Mouse (Mus musculus) brown adipose tissue, adult 24 weeks (tissue): Measurements from ENCODE around the gene Lztfl1. TPM values are rescaled to one million over a fixed set of nuclear protein-coding genes. Genes with fewer than 3 reads are reported as not detected.
"Not testable (repeated sequence)": the region's sequence is repeated elsewhere in the genome, so short reads cannot be mapped to it uniquely, and the experiment has no call there.

Experiments
- H3K27ac ChIP-seq: fragments of 200-500 bp; replicated peaks from 2 replicates; pipeline ENCODE4 v1.5.1; 2012; ENCODE audit warnings: low read depth, mild to moderate bottlenecking, low read length
- H3K4me1 ChIP-seq: fragments of 200-500 bp; 2 replicates; pipeline ENCODE4 v1.6.1; 2012; ENCODE audit warnings: low read length, mixed read lengths; ENCODE audit not compliant: control insufficient read depth, insufficient read depth, insufficient read length
- H3K4me3 ChIP-seq: fragments of 200-500 bp; 2 replicates; pipeline ENCODE4 v1.5.1; 2012; ENCODE audit warnings: low read depth, mild to moderate bottlenecking, low read length, moderate library complexity; ENCODE audit not compliant: insufficient read depth
- polyA plus RNA-seq: library from polyadenylated mRNA; stranded (reverse); fragments of >200 nt; gene quantifications from 2 replicates; pipeline ENCODE4 v1.2.4, GENCODE M21; 2012; ENCODE audit not compliant: missing spikeins, insufficient read depth, insufficient read length

Lztfl1 gene
- polyA plus RNA-seq, 1 experiment, result 28.3 TPM

DNA sequence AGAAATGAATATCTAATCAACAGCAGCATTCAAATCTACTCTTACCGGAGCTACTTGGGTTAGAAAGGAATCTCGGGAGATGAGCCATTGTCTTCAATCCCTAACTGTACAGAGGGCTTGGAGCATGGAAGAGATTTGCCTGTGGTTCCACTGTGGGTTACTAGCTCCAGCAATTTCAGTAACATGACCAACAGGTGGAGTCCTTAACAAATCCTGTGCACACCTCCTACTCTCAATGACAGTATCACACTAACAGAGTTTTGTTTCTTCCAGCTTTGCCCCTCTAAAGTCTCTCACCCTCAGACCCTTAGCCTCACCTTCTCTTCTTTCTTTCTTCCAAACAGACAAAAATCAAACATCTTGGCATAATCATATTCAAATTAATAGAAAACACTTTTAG, 4.4 kb downstream of the Lztfl1 start:
- no peak overlapping the region for H3K4me3 ChIP-seq
- H3K4me1 ChIP-seq, result no peaks in the 10 kb centered on the region
- H3K27ac ChIP-seq, result no peak overlapping the region

DNA sequence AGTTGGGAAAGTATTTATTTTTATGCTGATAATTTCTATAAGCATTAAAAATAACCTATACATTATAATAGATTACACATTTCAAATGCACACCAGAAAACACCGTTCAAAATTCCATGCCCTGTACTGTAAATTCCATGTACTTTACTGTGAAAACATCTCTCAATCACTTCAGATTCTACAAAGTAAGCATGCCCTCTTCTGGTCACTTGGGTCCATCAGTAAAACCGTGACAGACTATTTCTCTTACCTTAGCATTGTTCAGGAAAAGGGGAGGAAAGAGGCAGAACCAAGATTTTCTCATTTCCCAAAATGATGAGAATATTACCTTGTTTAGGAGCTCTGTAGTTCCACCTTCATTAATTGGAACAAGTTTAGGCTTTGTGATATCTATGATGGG, 8.3 kb downstream of the Lztfl1 start:
- H3K27ac ChIP-seq, result no peak overlapping the region
- H3K4me3 ChIP-seq, result no peak overlapping the region
- H3K4me1 ChIP-seq, result no peaks in the 10 kb centered on the region

DNA sequence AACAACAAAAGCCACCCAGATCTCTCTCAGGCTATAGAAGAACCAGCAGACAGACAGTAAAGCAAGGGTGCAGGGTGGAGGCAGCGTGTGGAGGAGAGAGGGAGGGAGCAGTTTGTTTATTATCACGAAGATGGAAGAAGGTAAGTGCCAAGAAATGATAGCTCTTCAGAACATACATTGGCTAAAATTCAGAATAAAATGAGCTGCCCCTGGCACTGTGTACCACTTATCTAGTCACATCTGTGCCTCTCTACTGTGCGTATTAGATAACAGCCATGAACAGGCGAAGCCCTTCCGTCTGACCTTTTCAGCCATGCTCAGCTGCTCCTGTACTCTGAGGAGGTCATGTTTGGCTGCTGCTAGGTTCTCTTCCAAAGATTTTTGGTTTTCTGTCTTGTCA, 15.7 kb downstream of the Lztfl1 start:
- no peak overlapping the region for H3K27ac ChIP-seq

DNA sequence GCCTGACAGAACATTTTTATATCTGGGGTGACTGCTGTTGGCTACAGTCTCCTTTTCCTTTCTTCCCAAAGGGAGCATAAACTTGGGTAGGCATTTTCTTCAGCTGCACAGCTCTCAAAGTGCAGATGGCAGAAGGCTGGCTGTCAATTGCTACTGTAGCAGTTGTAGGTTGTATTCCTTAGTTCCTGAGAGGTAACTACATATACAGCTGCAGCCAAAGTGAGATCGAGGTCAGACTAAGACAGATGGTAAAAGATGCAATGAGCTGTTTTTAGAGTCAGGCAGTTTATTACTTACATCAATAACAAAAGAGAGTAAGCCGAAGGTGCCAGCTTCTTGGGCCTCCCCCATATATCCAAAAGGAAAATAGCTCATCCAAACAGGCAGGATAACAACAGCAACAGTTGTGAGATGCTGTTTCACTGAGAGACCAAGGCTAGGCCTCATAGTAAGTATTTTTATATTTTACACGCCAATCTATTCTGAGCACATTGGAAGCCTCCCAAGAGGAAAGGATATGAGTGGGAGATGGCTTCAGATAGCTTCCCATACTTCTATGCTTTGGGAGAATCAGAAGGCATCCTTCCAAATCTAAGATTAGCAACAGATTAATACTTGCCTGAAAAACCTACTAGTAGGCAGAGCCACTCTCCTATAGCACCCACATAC, 21.7 kb downstream of the Lztfl1 start:
- H3K4me3 ChIP-seq, result no peak overlapping the region
- H3K4me1 ChIP-seq, result no peaks in the 10 kb centered on the region
- no peak overlapping the region for H3K27ac ChIP-seq

More for the DNA sequence above, 15.7 kb downstream of the Lztfl1 start:
- no peaks in the 10 kb centered on the region for H3K4me1 ChIP-seq
- no peak overlapping the region for H3K4me3 ChIP-seq

DNA sequence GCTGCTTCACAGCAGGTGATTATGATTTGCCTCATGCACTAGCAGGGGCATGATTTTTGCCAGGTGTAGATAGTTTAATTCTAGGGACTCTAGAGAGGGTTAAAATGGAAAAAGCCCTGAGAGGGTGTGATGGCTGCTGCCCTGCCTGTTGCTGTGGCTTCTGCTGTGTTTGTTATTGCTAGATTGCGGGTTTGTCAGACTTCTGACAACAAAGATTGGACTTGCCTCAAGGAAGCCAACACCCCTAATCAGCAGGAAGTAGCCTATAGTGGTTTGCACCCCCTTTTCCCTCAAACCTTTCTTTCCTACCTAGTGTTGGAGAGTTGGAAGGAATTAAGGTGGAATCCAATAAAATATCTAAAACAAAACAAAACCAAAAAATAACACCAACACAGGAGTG, 29.3 kb downstream of the Lztfl1 start:
- H3K4me1 ChIP-seq, result no peaks in the 10 kb centered on the region
- no peak overlapping the region for H3K27ac ChIP-seq
- H3K4me3 ChIP-seq, result no peak overlapping the region

DNA sequence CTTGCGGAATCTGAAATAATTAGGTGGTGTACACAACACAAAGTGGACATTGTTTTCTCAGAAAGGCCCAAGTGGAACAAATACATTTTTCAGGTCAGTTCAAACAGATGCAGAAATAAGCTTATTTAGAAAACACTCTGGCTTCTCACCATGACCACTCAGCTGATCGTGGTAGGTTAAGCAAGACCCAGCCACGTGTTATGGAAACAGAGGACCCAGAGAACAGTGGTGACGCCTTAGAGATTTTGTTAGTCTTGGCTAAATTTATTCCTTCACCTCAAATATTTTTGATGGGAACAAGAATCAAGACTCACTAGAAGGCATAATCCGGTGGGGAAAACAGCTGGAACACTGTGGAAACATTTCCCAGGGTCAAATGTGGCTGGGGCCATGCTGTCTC, 31.3 kb downstream of the Lztfl1 start:
- no peak overlapping the region for H3K27ac ChIP-seq
- no peaks in the 10 kb centered on the region for H3K4me1 ChIP-seq

DNA sequence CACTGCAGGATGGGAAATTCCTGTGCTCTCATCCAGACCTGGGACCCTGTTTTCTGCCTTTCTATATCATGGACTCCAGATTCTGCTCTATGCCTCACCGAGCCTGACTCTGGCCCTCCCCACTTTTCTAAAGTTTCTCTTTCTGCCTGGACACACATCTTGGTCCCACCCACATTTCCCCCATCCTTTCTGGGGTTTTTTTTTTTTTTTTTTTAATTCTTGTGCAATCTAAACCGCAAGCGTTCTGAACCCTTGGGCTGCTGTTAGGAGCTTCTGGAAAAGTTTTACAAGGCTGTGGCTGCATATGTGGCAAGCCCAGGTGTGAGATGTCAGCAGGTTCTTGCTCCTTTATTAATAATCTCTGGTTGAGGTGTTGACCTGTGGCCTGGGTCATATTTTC, 33.8 kb downstream of the Lztfl1 start:
- no peak overlapping the region for H3K27ac ChIP-seq
- no peaks in the 10 kb centered on the region for H3K4me1 ChIP-seq
- H3K4me3 ChIP-seq, result no peak overlapping the region

More for the DNA sequence above, 31.3 kb downstream of the Lztfl1 start:
- H3K4me3 ChIP-seq, result no peak overlapping the region

DNA sequence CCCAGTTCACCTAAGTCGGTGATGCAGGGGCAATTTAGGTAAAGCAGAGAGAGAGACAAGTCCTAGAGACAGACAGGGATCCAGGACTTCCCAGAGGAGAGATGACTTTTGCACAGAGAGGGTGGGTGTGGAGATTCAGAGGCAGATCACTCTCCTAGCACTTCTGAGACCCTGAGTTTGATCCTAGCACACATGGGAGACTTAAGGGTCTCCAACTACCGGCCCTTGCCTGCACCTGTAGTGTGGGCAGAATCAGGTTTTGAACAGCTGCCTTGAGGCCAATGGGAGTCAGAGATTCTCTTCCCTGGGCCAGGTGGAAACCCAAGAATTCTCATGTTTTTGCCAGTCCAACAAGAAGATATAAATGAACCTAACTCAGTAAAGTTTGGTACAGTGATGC, 38.3 kb downstream of the Lztfl1 start:
- Histone ChIP-seq H3K4me1 (no peaks in the 10 kb centered on the region), H3K27ac (no peak overlapping the region), H3K4me3 (no peak overlapping the region)

DNA sequence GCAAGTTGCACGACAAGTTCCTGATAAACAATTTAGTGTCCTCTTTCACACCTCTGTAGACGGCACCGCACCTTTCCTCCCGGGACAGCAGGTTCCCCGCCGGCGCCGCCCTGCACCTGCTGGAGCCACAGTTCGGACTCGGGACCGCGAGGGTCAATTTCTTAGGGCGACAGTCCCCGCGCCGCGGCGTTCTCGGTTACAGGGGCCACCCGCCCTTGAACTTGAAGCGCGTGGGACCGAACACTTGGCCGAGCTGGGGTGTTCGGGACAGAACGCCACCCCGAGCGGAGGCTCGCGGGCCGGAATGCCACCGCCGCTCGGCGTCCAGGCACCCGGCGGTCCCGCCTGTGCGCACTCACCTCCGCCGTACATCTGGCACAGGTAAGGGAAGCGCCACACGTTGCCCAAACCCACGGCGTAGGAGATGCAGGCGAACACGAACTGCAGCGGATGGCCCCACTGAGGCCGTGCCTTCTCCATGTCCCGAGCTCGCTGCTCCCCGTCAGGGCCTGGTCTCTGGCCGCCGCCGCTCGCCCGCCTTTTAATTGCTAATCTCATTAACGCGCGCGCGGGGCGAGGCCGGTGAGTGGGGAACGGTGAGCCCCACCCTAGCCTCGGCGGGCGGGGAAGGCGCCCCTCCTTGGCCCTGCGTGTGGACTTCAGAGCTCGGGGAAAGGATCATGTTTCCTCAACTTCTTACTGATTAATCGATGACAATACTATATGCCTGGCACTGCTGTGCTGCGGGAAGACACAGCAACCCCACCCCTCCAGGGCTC, 39.0 kb downstream of the Lztfl1 start, which contains the start of the genes Ccr9 and Slc6a20a:
Gene Ccr9 (plus strand): TSS at position 113 of the 779 bp plus-strand sequence.
Gene Slc6a20a (minus strand): TSS at position 559 of the 779 bp plus-strand sequence.
- Histone ChIP-seq H3K4me1 (no peaks in the 10 kb centered on the region), H3K27ac (no peak within 1 kb of the TSS), H3K4me3 (peak within 1 kb of the TSS; percentile 56)

DNA sequence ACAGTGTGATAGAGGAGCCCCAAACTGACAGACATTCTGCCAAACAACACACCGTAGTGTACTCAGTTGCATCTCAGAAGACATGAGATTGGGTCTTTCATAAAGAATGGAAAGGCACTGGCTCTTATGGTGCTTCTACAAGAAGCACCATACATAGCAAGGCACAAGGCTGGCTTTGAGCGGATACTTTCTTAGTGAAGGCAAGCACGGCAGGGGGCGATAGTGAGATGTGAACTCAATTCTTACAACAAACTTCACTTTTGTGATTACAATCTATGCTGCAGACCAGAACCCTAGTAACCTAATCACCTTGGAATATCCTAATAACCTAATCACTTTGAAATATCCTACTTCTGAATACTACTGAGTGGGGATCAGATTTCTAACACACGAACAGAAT, 51.9 kb downstream of the Lztfl1 start:
- Histone ChIP-seq H3K4me1 (no peaks in the 10 kb centered on the region), H3K4me3 (no peak overlapping the region), H3K27ac (no peak overlapping the region)

DNA sequence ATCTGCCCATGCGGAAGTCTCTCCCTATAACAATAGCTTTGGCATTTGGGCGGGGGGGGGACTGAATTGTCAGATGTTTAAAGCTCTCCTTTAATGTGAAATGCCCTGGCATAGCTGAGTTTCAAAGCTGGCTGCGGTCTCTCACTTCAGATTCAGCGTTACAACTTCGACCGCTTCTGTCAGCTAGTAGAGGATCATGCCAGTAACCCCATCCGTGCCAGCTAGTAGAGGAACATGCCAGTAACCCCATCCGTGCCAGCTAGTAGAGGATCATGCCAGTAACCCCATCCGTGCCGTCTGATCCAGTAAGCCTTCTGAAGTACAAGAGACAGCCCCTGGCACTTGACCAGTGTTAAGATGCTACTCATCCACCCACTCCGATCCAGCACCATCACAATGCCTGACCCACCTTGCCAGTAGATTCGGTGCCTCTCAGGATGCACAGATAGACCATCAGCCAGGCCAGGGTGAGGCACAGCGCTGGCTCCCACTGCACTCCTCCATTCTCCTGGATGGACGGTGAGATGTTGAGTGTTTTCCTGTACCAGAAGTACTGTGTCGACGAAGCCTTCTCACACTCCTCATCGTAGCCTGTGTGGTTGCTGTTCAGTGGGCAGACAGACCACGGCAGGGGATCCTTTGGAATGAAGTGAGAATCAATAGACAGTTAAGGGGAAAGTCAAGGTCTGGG, 57.4 kb downstream of the Lztfl1 start:
- H3K4me3 ChIP-seq, H3K27ac ChIP-seq, H3K4me1 ChIP-seq: not testable (repeated sequence)

DNA sequence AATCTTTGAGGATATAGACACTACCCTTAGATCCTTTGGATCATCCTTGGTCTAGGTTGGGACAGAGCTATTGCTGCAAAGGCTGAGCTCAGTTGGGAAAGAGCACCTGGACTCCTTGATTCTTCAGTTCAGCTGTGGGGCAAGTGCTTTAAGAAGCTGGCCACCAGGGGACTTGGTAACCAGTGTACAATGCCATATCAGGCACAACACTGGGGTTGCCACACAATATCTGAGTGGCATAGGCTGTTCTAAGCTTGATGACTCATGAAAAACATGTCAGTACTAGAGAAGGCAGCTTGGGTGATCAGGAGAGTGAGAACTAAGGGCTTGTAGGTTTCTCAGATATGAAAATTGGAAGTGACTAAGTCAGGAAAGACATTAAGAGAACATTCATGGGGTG, 58.5 kb downstream of the Lztfl1 start:
- no peak overlapping the region for H3K27ac ChIP-seq

DNA sequence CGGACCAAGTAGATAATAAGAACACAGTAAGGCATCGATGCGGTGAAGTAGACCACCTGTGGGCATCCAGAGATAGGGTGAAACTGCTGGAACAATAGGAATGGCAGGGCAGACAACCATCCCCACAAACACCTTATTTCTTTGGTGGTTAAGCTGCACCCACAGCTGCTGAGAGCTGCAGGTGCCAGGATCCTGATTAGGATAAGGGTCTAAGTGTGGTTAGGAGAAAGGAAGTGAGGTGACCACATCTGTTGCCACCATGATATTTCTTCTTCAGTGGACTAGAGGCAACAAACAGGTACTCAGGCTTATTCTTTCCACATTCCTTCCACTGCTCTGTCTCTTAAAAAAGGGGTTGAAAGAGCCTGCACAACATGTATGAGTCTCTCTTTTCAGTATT, 60.0 kb downstream of the Lztfl1 start:
- H3K4me3 ChIP-seq, result no peak overlapping the region
- no peaks in the 10 kb centered on the region for H3K4me1 ChIP-seq
- no peak overlapping the region for H3K27ac ChIP-seq

More for the DNA sequence above, 58.5 kb downstream of the Lztfl1 start:
- H3K4me1 ChIP-seq, result no peaks in the 10 kb centered on the region
- H3K4me3 ChIP-seq, result no peak overlapping the region

DNA sequence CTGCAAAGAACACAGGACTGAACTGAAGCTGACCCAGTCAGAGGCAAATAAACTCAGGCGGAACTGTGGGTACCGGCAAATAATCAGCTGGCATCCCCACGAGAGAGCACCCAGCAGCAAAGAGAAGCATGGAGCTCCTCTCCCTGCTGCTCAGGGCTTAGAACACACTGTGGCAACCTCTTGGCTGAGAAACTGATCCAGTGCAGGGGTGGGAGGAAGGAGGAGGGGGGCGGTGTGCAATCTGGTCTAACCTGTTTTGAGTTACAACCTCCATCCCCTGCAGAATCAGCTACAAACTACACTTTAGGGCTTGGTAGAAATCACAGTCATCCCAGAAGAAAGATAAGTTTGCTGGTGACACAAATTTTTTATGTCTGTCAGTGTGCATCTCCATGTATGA, 66.1 kb downstream of the Lztfl1 start:
- Histone ChIP-seq H3K4me1 (no peaks in the 10 kb centered on the region), H3K4me3 (no peak overlapping the region), H3K27ac (no peak overlapping the region)

DNA sequence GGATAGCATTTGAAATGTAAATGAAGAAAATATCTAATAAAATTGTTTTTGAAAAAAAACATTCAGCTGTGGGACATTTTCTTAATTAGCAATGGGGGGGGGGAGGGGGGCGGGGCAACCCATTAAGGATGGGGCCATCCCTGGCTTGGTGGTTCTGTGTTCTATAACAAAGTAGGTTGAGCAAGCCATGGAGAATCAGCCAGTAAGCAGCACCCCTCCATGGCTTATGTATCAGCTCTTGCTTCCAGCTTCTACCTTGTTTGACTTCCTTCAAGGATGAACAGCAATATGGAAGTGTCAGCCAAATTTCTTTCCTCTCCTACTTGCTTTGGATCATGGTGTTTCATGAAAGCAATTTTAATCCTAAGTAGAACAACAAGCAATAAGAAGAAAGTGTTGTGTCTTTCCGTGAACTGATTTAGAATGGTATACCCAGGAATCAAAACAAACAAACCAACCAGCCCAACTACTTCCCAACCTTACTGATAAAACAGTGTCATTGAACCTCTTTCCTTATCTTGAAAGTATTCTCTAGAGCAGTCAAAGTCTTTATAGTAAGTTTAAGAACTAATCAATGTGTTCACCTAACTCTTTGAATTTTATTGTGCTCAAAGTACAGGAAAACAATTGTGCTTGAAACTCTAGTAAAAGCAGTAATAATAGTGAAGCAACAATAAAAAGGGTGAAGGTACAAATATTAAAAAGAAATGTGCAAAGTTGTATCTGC, 67.5 kb downstream of the Lztfl1 start:
- H3K4me3 ChIP-seq, result no peak overlapping the region
- H3K4me1 ChIP-seq, result no peaks in the 10 kb centered on the region
- H3K27ac ChIP-seq, result no peak overlapping the region
